Mouse (Mus musculus) kidney, postnatal 0 days (tissue): ENCODE measurements around the gene Cfap46. TPM values are rescaled to one million over a fixed set of nuclear protein-coding genes. Genes with fewer than 3 reads are reported as not detected.

ENCODE experiments used
- ATAC-seq: fragments of 200-750 bp; cut with Nextera tagmentation; replicated peaks from 2 replicates; pipeline ENCODE4 v1.8.0; 2017; ENCODE audit warnings: low read depth, moderate number of reproducible peaks, moderate TSS enrichment, moderate library complexity; ENCODE audit not compliant: low FRiP score
- DNase-seq: peaks from one replicate; pipeline ENCODE4 v3.0.0-alpha.2; 2016; ENCODE audit warnings: low spot score
- H3K27ac ChIP-seq: fragments of 300-500 bp; sonication (generic); 2 replicates; pipeline ENCODE4 v1.5.1; 2014; ENCODE audit warnings: mild to moderate bottlenecking
- H3K27me3 ChIP-seq: fragments of 300-500 bp; sonication (generic); 2 replicates; pipeline ENCODE4 v1.6.1; 2014; ENCODE audit warnings: low read length, mixed read lengths; ENCODE audit not compliant: insufficient read depth
- H3K36me3 ChIP-seq: fragments of 300-500 bp; sonication (generic); 2 replicates; pipeline ENCODE4 v1.6.1; 2014; ENCODE audit warnings: low read length, mixed read lengths; ENCODE audit not compliant: insufficient read depth
- H3K4me1 ChIP-seq: fragments of 300-500 bp; sonication (generic); replicated peaks from 2 replicates; pipeline ENCODE4 v1.6.1; 2014; ENCODE audit warnings: antibody characterized with exemption, low read length, mixed read lengths; ENCODE audit not compliant: insufficient read depth
- H3K4me2 ChIP-seq: fragments of 300-500 bp; sonication (generic); 2 replicates; pipeline ENCODE4 v1.6.1; 2014; ENCODE audit warnings: mild to moderate bottlenecking, low read length, moderate library complexity, mixed read lengths
- H3K4me3 ChIP-seq: fragments of 300-500 bp; sonication (generic); replicated peaks from 2 replicates; pipeline ENCODE4 v1.5.1; 2014; ENCODE audit warnings: low read depth, low read length
- H3K9ac ChIP-seq: fragments of 300-500 bp; sonication (generic); 2 replicates; pipeline ENCODE4 v1.6.1; 2014; ENCODE audit warnings: low read depth, low read length
- H3K9me3 ChIP-seq: fragments of 300-500 bp; sonication (generic); replicated peaks from 2 replicates; pipeline ENCODE4 v1.6.1; 2016; ENCODE audit warnings: low read length, inconsistent platforms, mixed read lengths
- CTCF ChIP-seq: IDR thresholded peaks from 2 replicates; pipeline ENCODE4 v1.5.1; 2016; ENCODE audit warnings: antibody characterized with exemption, low read depth, mild to moderate bottlenecking, moderate library complexity
- WGBS: fragments of 180-500 bp; shearing (Covaris S2); extraction: QIAGEN DNeasy Blood & Tissue Kit; methylation state at CpG from one replicate; pipeline ENCODE4 v1.1.7; 2014; 5-methylcytosine and 5-hydroxymethylcytosine counted together
- polyA plus RNA-seq: library from polyadenylated mRNA; unstranded; fragments of >200 nt; fragmentation: Nextera tagmentation; extraction: Ambion mirVana; gene quantifications from 2 replicates; pipeline ENCODE4 v1.2.1, GENCODE M21; 2015

The Cfap46 gene
- polyA plus RNA-seq, 1 experiment from 2014 or later = not detected

GRCm38 (mm10) chr7:139579261-139579905 lies 104.2 kb downstream of the Cfap46 start:
- Histone ChIP-seq H3K36me3 (0 out of 2 replicates have a peak, but pooled peaks cover 6% of the 10 kb centered on the region), H3K9ac (no peak overlapping the region), H3K27ac (no peak overlapping the region), H3K4me1 (peaks cover 10% of the 10 kb centered on the region), H3K9me3 (no peaks in the 10 kb centered on the region), H3K4me2 (no peak overlapping the region), H3K4me3 (no peak overlapping the region), H3K27me3 (peaks cover 54% of the 10 kb centered on the region)
- 76% methylated on average over 21 of the region's 21 CpGs for WGBS
- no peak for TF ChIP-seq CTCF
- ATAC-seq (no peak), DNase-seq (no peak)

DNA sequence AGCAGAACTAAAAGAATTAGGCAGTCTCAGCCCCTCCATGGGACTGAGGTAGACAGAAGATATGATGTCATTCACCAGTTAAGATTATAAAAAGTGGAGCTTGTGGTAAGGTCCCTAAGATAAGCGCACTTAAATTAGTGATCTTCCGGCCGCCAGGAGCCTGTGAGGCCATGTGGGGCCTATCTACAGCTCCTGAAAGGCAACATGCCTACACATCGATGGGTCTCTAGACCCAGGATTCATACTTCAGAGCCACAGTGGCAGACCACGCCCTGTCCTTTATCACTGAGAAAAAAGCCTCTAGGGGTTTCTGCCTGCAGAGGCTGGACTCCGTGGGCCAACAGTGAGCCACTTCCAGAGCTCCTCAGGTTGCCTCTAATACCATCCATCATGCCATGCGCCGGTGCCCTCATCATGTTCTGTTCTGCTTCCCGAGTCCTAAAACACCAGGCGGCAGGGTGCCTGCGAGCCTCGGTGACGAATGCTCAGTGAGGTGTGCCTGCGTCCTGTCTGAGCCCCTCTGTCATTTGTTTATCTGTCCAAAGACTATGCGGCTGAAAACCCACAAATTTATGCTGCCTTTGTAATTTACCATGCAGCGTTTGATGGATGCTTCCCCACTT lies 107.4 kb downstream of the Cfap46 start:
- H3K4me3 ChIP-seq = no peak overlapping the region
- WGBS = 57% methylated on average over 16 of the region's 16 CpGs
- peak; percentile 59; the same call in 1 of the 2 replicates for ATAC-seq
- no peaks in the 10 kb centered on the region for H3K4me1 ChIP-seq
- H3K4me2 ChIP-seq = no peak overlapping the region
- H3K27me3 ChIP-seq = peaks cover 26% of the 10 kb centered on the region
- H3K9me3 ChIP-seq = no peaks in the 10 kb centered on the region
- DNase-seq = peak; percentile 68
- TF ChIP-seq CTCF = no peak
- no peak overlapping the region for H3K9ac ChIP-seq
- H3K27ac ChIP-seq = no peak overlapping the region
- H3K36me3 ChIP-seq = 0 out of 2 replicates have a peak, but pooled peaks cover 6% of the 10 kb centered on the region

- no peak for TF ChIP-seq CTCF
- ATAC-seq (no peak), DNase-seq (no peak)
- peaks cover under 1% of the 10 kb centered on the region; the same call in 1 of the 2 replicates for H3K27me3 ChIP-seq
- H3K27ac ChIP-seq = no peak overlapping the region
- H3K9me3 ChIP-seq = no peaks in the 10 kb centered on the region
- H3K4me3 ChIP-seq = no peak overlapping the region
- WGBS = 90% methylated on average over 3 of the region's 3 CpGs
- H3K4me1 ChIP-seq = no peaks in the 10 kb centered on the region
- no peaks in the 10 kb centered on the region for H3K36me3 ChIP-seq
- H3K9ac ChIP-seq = no peak overlapping the region
- H3K4me2 ChIP-seq = no peak overlapping the region
Measured at GRCm38 (mm10) chr7:139572665-139573064, 111.0 kb downstream of the Cfap46 start.

- H3K27ac ChIP-seq = no peak overlapping the region
- no peak overlapping the region for H3K9ac ChIP-seq
- 92% methylated on average over 5 of the region's 5 CpGs for WGBS
- 0 out of 2 replicates have a peak, but pooled peaks cover 8% of the 10 kb centered on the region for H3K36me3 ChIP-seq
- no peaks in the 10 kb centered on the region for H3K27me3 ChIP-seq
- no peak overlapping the region for H3K4me2 ChIP-seq
- no peaks in the 10 kb centered on the region for H3K4me1 ChIP-seq
- H3K9me3 ChIP-seq = no peaks in the 10 kb centered on the region
- no peak for DNase-seq
- peak; percentile 81 for ATAC-seq
- H3K4me3 ChIP-seq = no peak overlapping the region
- TF ChIP-seq CTCF = no peak
Measured at GRCm38 (mm10) chr7:139570788-139571187, 112.8 kb downstream of the Cfap46 start.

GRCm38 (mm10) chr7:139566533-139566932 lies 117.1 kb downstream of the Cfap46 start:
- Histone ChIP-seq H3K4me2 (no peak overlapping the region), H3K4me1 (no peaks in the 10 kb centered on the region), H3K27me3 (no peaks in the 10 kb centered on the region), H3K36me3 (0 out of 2 replicates have a peak, but pooled peaks cover 14% of the 10 kb centered on the region), H3K4me3 (no peak overlapping the region), H3K9me3 (no peaks in the 10 kb centered on the region), H3K9ac (no peak overlapping the region), H3K27ac (no peak overlapping the region)
- DNase-seq = no peak
- no peak for TF ChIP-seq CTCF
- 60% methylated on average over 8 of the region's 8 CpGs for WGBS
- ATAC-seq = no peak

DNA sequence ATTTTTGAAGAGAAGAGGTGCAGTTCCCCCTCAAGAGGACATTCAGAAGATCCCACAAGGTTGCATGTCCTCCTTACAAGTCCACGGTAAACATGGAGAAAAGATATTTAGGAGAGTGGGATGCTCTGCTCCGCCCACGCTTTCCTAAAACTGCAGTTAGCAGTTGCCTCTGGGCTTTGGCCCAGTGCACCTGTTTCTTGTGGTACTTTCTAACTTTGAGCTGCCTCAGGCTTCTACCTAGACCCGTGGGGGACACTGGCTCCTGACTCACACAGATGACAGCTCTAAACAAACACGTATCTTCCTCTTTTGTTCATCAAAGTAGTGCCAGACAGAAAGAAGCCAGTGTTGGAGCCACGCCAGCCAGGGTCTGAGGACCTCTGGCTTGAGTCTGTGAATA lies 117.6 kb downstream of the Cfap46 start:
- no peak overlapping the region for H3K9ac ChIP-seq
- WGBS = 71% methylated on average over 6 of the region's 6 CpGs
- no peak for DNase-seq
- no peaks in the 10 kb centered on the region for H3K9me3 ChIP-seq
- no peak for ATAC-seq
- no peak overlapping the region for H3K4me2 ChIP-seq
- no peaks in the 10 kb centered on the region for H3K27me3 ChIP-seq
- no peak overlapping the region for H3K27ac ChIP-seq
- 0 out of 2 replicates have a peak, but pooled peaks cover 14% of the 10 kb centered on the region for H3K36me3 ChIP-seq
- H3K4me1 ChIP-seq = no peaks in the 10 kb centered on the region
- no peak overlapping the region for H3K4me3 ChIP-seq
- TF ChIP-seq CTCF = no peak
